ENCODE assay signal across 10 mouse cellular contexts in the genomic region with DNA sequence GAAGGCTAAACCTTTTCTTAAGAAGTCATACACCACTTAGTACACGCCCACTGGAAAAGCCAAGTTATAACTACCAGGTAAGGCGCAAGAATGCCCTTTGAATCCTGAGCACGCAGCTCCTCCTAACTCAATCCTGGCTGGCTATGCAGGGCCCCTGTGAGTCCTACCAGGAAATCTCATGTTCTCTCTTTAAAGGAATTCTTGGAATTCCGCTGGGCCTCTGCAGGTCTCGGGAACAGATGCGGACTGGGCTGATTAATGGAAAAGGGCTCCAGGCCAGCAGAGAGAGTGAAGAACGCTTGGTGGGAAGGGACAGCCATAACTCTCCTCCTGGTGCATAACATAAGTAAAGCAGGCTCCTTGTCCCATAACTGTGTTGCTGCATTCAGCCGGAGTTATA. TPM values are rescaled to one million over a fixed set of nuclear protein-coding genes. Genes with fewer than 3 reads are reported as not detected.
DNase-seq lines count a peak whose midpoint lies in the region; ATAC-seq lines count a peak whose summit lies in the region.
"Had no signal": no experiment of that assay in that cellular context is flagged by ENCODE, and none has a peak within 500 bp of the region (broad histone marks: within the 10 kb centered on the region; RNA-seq: fewer than 3 reads in every experiment).

No protein-coding gene starts in this region.

- H3K4me3 ChIP-seq in liver, embryonic 11.5 days (ENCODE audit: low read depth, low read length), result no peak overlapping the region
- H3K4me3 ChIP-seq in embryonic facial prominence, embryonic 14.5 days (ENCODE audit: low read depth, low read length), result no peak overlapping the region
- no peak overlapping the region for H3K4me3 ChIP-seq in stomach, embryonic 15.5 days (replicated peaks)
- H3K4me3 ChIP-seq: neural tube, embryonic 13.5 days had no signal

- H3K4me1 ChIP-seq in liver, embryonic 11.5 days (replicated peaks; ENCODE audit: control insufficient read depth, insufficient read depth, low read length), result peaks cover 43% of the 10 kb centered on the region
- peaks cover 49% of the 10 kb centered on the region for H3K4me1 ChIP-seq in embryonic facial prominence, embryonic 14.5 days (ENCODE audit: control insufficient read depth, insufficient read depth, low read length)
- peaks cover 46% of the 10 kb centered on the region for H3K4me1 ChIP-seq in stomach, embryonic 15.5 days

- no peaks in the 10 kb centered on the region for H3K36me3 ChIP-seq in liver, embryonic 11.5 days (ENCODE audit: control insufficient read depth, insufficient read depth, low read length)
- no peaks in the 10 kb centered on the region for H3K36me3 ChIP-seq in embryonic facial prominence, embryonic 14.5 days (ENCODE audit: control insufficient read depth, insufficient read depth, low read length)
- H3K36me3 ChIP-seq in stomach, embryonic 15.5 days, result no peaks in the 10 kb centered on the region
- H3K36me3 ChIP-seq: neural tube, embryonic 13.5 days had no signal

- no peak overlapping the region for H3K27ac ChIP-seq in liver, embryonic 11.5 days (ENCODE audit: low read depth, low read length)
- peak overlapping the region; percentile 45 for H3K27ac ChIP-seq in embryonic facial prominence, embryonic 14.5 days (replicated peaks; ENCODE audit: low read depth, low read length)
- H3K27ac ChIP-seq in stomach, embryonic 15.5 days, result peak overlapping the region; percentile 83
- H3K27ac ChIP-seq: neural tube, embryonic 13.5 days had no signal

- H3K9me3 ChIP-seq in liver, embryonic 11.5 days (ENCODE audit: control insufficient read depth, low read length), result no peaks in the 10 kb centered on the region
- H3K9me3 ChIP-seq in embryonic facial prominence, embryonic 14.5 days (ENCODE audit: control insufficient read depth, low read length), result no peaks in the 10 kb centered on the region
- H3K9me3 ChIP-seq in stomach, embryonic 15.5 days, result no peaks in the 10 kb centered on the region
- H3K9me3 ChIP-seq: neural tube, embryonic 13.5 days had no signal

- 36% methylated on average over 8 of the region's 8 CpGs for WGBS in liver, embryonic 11.5 days
- WGBS in embryonic facial prominence, embryonic 14.5 days, result 10% methylated on average over 8 of the region's 8 CpGs
- 11% methylated on average over 8 of the region's 8 CpGs for WGBS in stomach, embryonic 15.5 days

- peaks cover 7% of the 10 kb centered on the region; the same call in 1 of the 2 replicates for H3K27me3 ChIP-seq in liver, embryonic 11.5 days (replicated peaks; ENCODE audit: control insufficient read depth, insufficient read depth, low read length)
- 0 out of 2 replicates have a peak, but pooled peaks cover 5% of the 10 kb centered on the region for H3K27me3 ChIP-seq in embryonic facial prominence, embryonic 14.5 days (replicated peaks; ENCODE audit: control insufficient read depth, insufficient read depth, low read length)
- no peaks in the 10 kb centered on the region for H3K27me3 ChIP-seq in stomach, embryonic 15.5 days (replicated peaks)

- ATAC-seq in liver, embryonic 11.5 days (replicated peaks; ENCODE audit: low FRiP score), result no peak
- ATAC-seq in embryonic facial prominence, embryonic 14.5 days (ENCODE audit: low read depth), result peak; percentile 51
- ATAC-seq in stomach, embryonic 15.5 days (ENCODE audit: insufficient read depth, low FRiP score, low read depth), result peak; percentile 63; the same call in 1 of the 2 replicates
- ATAC-seq: activated CD4-positive, CD25-positive, alpha-beta regulatory T cell, adult 4 months had no signal

- no peak overlapping the region for H3K9ac ChIP-seq in liver, embryonic 11.5 days (ENCODE audit: low read depth, low read length)
- H3K9ac ChIP-seq in embryonic facial prominence, embryonic 14.5 days (ENCODE audit: low read depth, low read length), result no peak overlapping the region
- H3K9ac ChIP-seq in stomach, embryonic 15.5 days, result no peak overlapping the region
- H3K9ac ChIP-seq: neural tube, embryonic 13.5 days had no signal

- intact Hi-C loops in left cerebral cortex, postnatal 36 days (cut with DNase I), result no loop called here

- H3K4me2 ChIP-seq in liver, embryonic 11.5 days, result no peak overlapping the region
- H3K4me2 ChIP-seq in embryonic facial prominence, embryonic 14.5 days (ENCODE audit: low read depth, low read length), result peak overlapping the region; percentile 0; the same call in 1 of the 2 replicates
- no peak overlapping the region for H3K4me2 ChIP-seq in stomach, embryonic 15.5 days
- H3K4me2 ChIP-seq: neural tube, embryonic 13.5 days had no signal

- DNase-seq in liver, result peak; percentile 33
- DNase-seq in liver, embryonic 11.5 days (ENCODE audit: low spot score), result no peak
- DNase-seq in embryonic facial prominence, embryonic 14.5 days (ENCODE audit: low spot score), result peak; percentile 90
- peak; percentile 65 to 80 for DNase-seq in kidney, postnatal 25 days
- DNase-seq in left cerebral cortex, postnatal 36 days (ENCODE audit: low spot score in 2 of 2), result no peak
- DNase-seq in left cerebral cortex, adult 11 months (ENCODE audit: low spot score), result no peak
- DNase-seq in spleen, postnatal 36 days (ENCODE audit: low spot score in 2 of 2), result no peak

RNA-seq across cellular contexts. Expression of a gene that starts 46.3 kb away (rescaled TPM):
- 8.3 and 8.9 TPM in 2 replicates for polyA plus RNA-seq in liver, embryonic 11.5 days (2014; fragmentation: Nextera tagmentation; extraction: Ambion mirVana)
- 5.4 and 5.9 TPM in 2 replicates for polyA plus RNA-seq in embryonic facial prominence, embryonic 14.5 days (2014; fragmentation: Nextera tagmentation; extraction: Ambion mirVana)
- 7.1 and 7.2 TPM in 2 replicates for polyA plus RNA-seq in stomach, embryonic 15.5 days (2015; fragmentation: Nextera tagmentation; extraction: Ambion mirVana)
- 10 to 100 TPM; 49.7 to 66.6 TPM for total RNA-seq in left cerebral cortex, postnatal 36 days (2021)

Comparison
In these comparisons a context has a peak if more than half of its experiments do, and no peak if none do; other contexts are left out.
1. DNase-seq: peak in liver (single experiment), embryonic facial prominence, embryonic 14.5 days (single experiment) and kidney, postnatal 25 days (2 of 2); none in liver, embryonic 11.5 days (single experiment), left cerebral cortex, postnatal 36 days (0 of 2), left cerebral cortex, adult 11 months (single experiment) and spleen, postnatal 36 days (0 of 2).